Mouse (Mus musculus): ENCODE results near the gene Dcdc2a. TPM values are rescaled to one million over a fixed set of nuclear protein-coding genes. Genes with fewer than 3 reads are reported as not detected.

Dcdc2a gene
- polyA plus RNA-seq, 1 experiment from 2014 or later, result 64.0 TPM

GRCm38 (mm10) chr13:25251893-25252292 lies 196.1 kb downstream of the Dcdc2a start:
- no peaks in the 10 kb centered on the region for H3K36me3 ChIP-seq (ENCODE audit: insufficient read depth, low read length)
- WGBS, result 93% methylated on average over 1 of the region's 1 CpGs
- ATAC-seq (ENCODE audit: low FRiP score, low TSS enrichment), result no peak

DNA sequence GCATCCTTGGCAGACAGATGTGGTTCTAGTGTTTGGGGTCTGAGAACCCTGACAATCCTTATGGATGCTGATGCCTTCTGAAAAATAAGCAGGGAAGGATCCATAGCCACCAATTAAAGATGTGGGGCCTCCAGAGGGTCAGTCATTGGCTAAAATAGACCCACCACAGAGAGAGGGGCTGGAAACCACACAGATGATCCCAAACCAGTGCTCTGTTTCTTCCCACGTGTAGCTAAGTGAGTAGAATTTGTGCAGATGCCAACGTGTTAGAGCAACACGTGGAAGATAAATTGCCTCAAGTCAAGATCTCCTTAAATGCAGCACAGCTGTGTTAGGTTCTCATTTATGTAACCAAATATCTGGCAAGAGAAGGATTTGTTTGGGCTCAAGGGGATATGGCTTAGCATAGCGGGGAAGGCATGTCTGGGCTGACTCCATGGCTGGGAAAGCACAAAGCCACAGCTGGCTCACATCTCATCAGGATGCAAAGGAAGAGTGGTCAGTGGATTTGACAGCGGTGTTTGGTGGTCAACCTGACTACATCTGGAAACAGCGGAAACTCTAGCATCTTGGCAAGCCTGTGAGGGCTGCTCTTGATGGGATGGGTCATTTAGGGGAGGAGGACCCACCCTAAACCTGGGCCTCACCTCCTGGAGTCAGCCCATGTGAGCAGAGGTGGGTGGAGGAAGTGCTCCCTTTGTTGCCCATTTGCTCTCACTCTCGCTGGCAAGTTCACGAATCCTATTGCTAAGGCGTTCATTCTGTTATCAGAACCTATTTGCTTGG lies 198.9 kb downstream of the Dcdc2a start:
- H3K9ac ChIP-seq (replicated peaks; ENCODE audit: low read length), result no peak overlapping the region
- H3K27me3 ChIP-seq (ENCODE audit: insufficient read depth, low read length), result no peaks in the 10 kb centered on the region
- H3K9me3 ChIP-seq (ENCODE audit: low read length), result no peaks in the 10 kb centered on the region
- ATAC-seq (ENCODE audit: low FRiP score, low TSS enrichment), result peak; percentile 69; the same call in 1 of the 2 replicates
- 50% methylated on average over 9 of the region's 9 CpGs for WGBS
- H3K4me2 ChIP-seq (replicated peaks; ENCODE audit: low read depth, low read length), result no peak overlapping the region
- no peaks in the 10 kb centered on the region for H3K36me3 ChIP-seq (ENCODE audit: insufficient read depth, low read length)
- H3K4me3 ChIP-seq (ENCODE audit: low read length), result no peak overlapping the region
- H3K4me1 ChIP-seq (ENCODE audit: insufficient read depth, low read length), result no peaks in the 10 kb centered on the region
- H3K27ac ChIP-seq (ENCODE audit: low read length), result no peak overlapping the region

More at GRCm38 (mm10) chr13:25251893-25252292, 196.1 kb downstream of the Dcdc2a start:
- Histone ChIP-seq H3K4me3 (ENCODE audit: low read length) (no peak overlapping the region), H3K9ac (replicated peaks; ENCODE audit: low read length) (no peak overlapping the region), H3K4me2 (replicated peaks; ENCODE audit: low read depth, low read length) (no peak overlapping the region), H3K4me1 (ENCODE audit: insufficient read depth, low read length) (no peaks in the 10 kb centered on the region), H3K27me3 (ENCODE audit: insufficient read depth, low read length) (no peaks in the 10 kb centered on the region), H3K27ac (ENCODE audit: low read length) (no peak overlapping the region), H3K9me3 (ENCODE audit: low read length) (no peaks in the 10 kb centered on the region)

DNA sequence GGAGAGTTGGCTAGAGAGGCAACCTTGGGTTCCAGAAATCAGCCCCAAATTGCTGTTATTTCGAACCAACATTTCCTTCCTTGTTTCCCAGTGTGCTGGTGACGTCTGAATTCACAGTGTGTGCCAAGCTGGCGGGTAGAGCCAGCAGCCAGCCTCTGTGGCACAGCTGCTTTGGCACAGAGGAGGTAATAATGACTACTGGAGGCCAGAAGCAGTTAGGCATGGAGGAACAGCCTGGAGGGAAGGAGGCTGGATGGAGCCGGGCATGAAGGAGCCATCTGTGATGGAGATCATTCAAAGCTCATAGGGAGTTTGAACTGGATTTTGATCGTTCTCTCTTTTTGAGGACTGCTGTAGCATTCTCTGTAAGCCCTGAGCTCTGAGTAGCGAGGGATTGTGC lies 201.8 kb downstream of the Dcdc2a start:
- WGBS, result 88% methylated on average over 6 of the region's 6 CpGs
- H3K4me3 ChIP-seq (ENCODE audit: low read length), result no peak overlapping the region
- H3K27ac ChIP-seq (ENCODE audit: low read length), result no peak overlapping the region
- no peak overlapping the region for H3K4me2 ChIP-seq (replicated peaks; ENCODE audit: low read depth, low read length)
- no peaks in the 10 kb centered on the region for H3K4me1 ChIP-seq (ENCODE audit: insufficient read depth, low read length)
- no peak overlapping the region for H3K9ac ChIP-seq (replicated peaks; ENCODE audit: low read length)
- H3K27me3 ChIP-seq (ENCODE audit: insufficient read depth, low read length), result no peaks in the 10 kb centered on the region
- ATAC-seq (ENCODE audit: low FRiP score, low TSS enrichment), result no peak
- H3K36me3 ChIP-seq (ENCODE audit: insufficient read depth, low read length), result no peaks in the 10 kb centered on the region
- H3K9me3 ChIP-seq (ENCODE audit: low read length), result no peaks in the 10 kb centered on the region

Other genes starting within 250 kb of the Dcdc2a start
- 112 and 121 TPM in 2 replicates for gene Acot13, start 224.5 kb upstream of the Dcdc2a start, polyA plus RNA-seq (2015; fragmentation: Nextera tagmentation; extraction: Ambion mirVana)
- gene Tdp2, start 224.3 kb upstream of the Dcdc2a start, polyA plus RNA-seq (2015; fragmentation: Nextera tagmentation; extraction: Ambion mirVana), result 62.1 and 62.5 TPM in 2 replicates
- gene D130043K22Rik, start 210.9 kb upstream of the Dcdc2a start, polyA plus RNA-seq (2015; fragmentation: Nextera tagmentation; extraction: Ambion mirVana), result 0.76 and 1.4 TPM in 2 replicates
- 8.0 and 8.3 TPM in 2 replicates for gene Aldh5a1, start 118.3 kb upstream of the Dcdc2a start, polyA plus RNA-seq (2015; fragmentation: Nextera tagmentation; extraction: Ambion mirVana)
- gene Gpld1, start 112.9 kb upstream of the Dcdc2a start, polyA plus RNA-seq (2015; fragmentation: Nextera tagmentation; extraction: Ambion mirVana), result 0.92 and 1.1 TPM in 2 replicates
- gene Mrs2, start 35.6 kb upstream of the Dcdc2a start, polyA plus RNA-seq (2015; fragmentation: Nextera tagmentation; extraction: Ambion mirVana), result 18.2 and 19.6 TPM in 2 replicates
- 0.80 and 0.85 TPM in 2 replicates for gene Nrsn1, start 214.5 kb downstream of the Dcdc2a start, polyA plus RNA-seq (2015; fragmentation: Nextera tagmentation; extraction: Ambion mirVana)